In the genomic region with DNA sequence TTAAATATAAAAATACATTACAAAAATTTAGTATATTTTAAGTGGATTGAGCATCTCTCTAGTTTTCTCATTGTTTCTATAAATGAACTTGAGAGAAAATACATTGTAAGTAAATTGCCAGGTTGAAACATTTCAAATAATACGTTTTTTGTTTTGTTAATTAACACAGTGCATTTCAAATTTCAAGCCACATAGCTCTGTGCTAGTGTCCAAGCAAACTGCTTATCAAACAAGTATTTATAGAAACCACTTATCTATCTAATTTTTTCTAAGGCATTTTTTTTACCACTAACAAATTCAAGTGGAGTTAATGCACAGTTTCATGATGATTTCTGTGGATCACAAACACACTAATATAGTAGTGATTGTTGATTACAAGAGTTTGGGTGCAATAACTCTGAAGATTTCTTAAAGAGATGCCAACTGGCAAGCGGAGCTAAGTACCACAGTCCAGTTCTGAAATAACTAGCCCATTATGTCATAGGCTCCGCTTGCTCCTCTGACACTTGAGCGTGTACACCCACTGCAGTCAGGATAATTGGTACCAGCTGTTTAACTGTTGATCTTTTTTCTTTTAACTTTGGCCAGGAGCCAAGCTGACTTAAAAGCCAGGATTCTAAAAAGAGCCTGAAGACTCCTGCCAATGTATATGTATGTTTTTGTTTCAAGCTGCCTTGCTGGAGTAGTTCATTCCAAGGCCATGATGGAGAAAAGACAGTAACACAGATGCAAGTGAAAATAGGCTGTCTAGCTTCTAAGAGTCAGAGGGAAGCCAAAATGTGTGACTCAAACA, we compare ENCODE assay signal across 8 mouse cellular contexts.
DNase-seq lines count a peak whose midpoint lies in the region; ATAC-seq and TF ChIP-seq lines count a peak whose summit lies in the region.

No protein-coding gene starts in this region.

- no peak for TF ChIP-seq CTCF in kidney, adult 2 months (conservative IDR thresholded peaks at IDR 0.05; ENCODE audit: insufficient read depth, insufficient read length, low read depth, low read length)

- H3K4me1 ChIP-seq in kidney, adult 2 months (ENCODE audit: control insufficient read depth, insufficient read depth, low read length) = no peaks in the 10 kb centered on the region
- H3K4me1 ChIP-seq in forebrain, embryonic 13.5 days = peaks cover 15% of the 10 kb centered on the region

- no peak overlapping the region for H3K27ac ChIP-seq in kidney, adult 2 months (ENCODE audit: insufficient read depth, low read depth, low read length)
- H3K27ac ChIP-seq in forebrain, embryonic 13.5 days = no peak overlapping the region

- 38% methylated on average over 4 of the region's 4 CpGs for WGBS in kidney, adult 2 months
- 18% methylated on average over 4 of the region's 4 CpGs for WGBS in forebrain, embryonic 13.5 days

- no peak overlapping the region for H3ac ChIP-seq in myocyte (ENCODE audit: control insufficient read depth, insufficient read length)

- no peaks in the 10 kb centered on the region for H3K79me2 ChIP-seq in myocyte (ENCODE audit: control insufficient read depth, insufficient read depth)

- H3K4me2 ChIP-seq in forebrain, embryonic 13.5 days = no peak overlapping the region
- peak overlapping the region; percentile 60 for H3K4me2 ChIP-seq in myocyte (ENCODE audit: low read depth)

- H3K9me3 ChIP-seq in forebrain, embryonic 13.5 days (replicated peaks) = no peaks in the 10 kb centered on the region

- no peaks in the 10 kb centered on the region for H3K36me3 ChIP-seq in kidney, adult 2 months (ENCODE audit: control insufficient read depth, insufficient read depth, low read length)
- no peaks in the 10 kb centered on the region for H3K36me3 ChIP-seq in forebrain, embryonic 13.5 days (ENCODE audit: poor library complexity, severe bottlenecking)
- H3K36me3 ChIP-seq in myocyte (ENCODE audit: control insufficient read depth, insufficient read depth) = no peaks in the 10 kb centered on the region

- ATAC-seq in forebrain, embryonic 13.5 days = peak; percentile 98

- intact Hi-C loops in heart, postnatal 10 days (cut with DNase I) = loop anchor here (2.0 to 10.0 kb wide), 3 partner anchors 115 to 303 kb away; a partner anchor contains a TSS
- intact Hi-C loops in left cerebral cortex, postnatal 25 days (cut with DNase I) = no loop called here

- H3K4me3 ChIP-seq in kidney, adult 2 months (ENCODE audit: insufficient read depth, low read depth, low read length) = no peak overlapping the region
- no peak overlapping the region for H3K4me3 ChIP-seq in forebrain, embryonic 13.5 days
- H3K4me3 ChIP-seq in myocyte = no peak overlapping the region

- H3K9ac ChIP-seq in forebrain, embryonic 13.5 days = no peak overlapping the region

- peak; percentile 17 for DNase-seq in kidney, adult 2 months
- no peak for DNase-seq in kidney, postnatal 25 days
- peak; percentile 81 to 86 for DNase-seq in heart, postnatal 10 days
- peak; percentile 16 to 58 for DNase-seq in left cerebral cortex, postnatal 25 days (ENCODE audit: low spot score in 2 of 2)
- DNase-seq in cerebellum, adult 11 months = no peak
- no peak for DNase-seq in spleen, adult 18-20 months

- TF ChIP-seq POLR2A in kidney, adult 2 months (IDR thresholded peaks at IDR 0.05; ENCODE audit: low read depth, low read length) = no peak
- no peak for TF ChIP-seq POLR2A in myocyte (IDR thresholded peaks at IDR 0.05; ENCODE audit: insufficient read length, low read depth)

- no peaks in the 10 kb centered on the region for H3K27me3 ChIP-seq in kidney, adult 2 months (replicated peaks; ENCODE audit: control insufficient read depth, insufficient read depth, low read length)
- no peaks in the 10 kb centered on the region for H3K27me3 ChIP-seq in forebrain, embryonic 13.5 days
- no peaks in the 10 kb centered on the region for H3K27me3 ChIP-seq in myocyte (ENCODE audit: control insufficient read depth, insufficient read depth, insufficient read length)

TF ChIP-seq in myocyte, 11 proteins besides CTCF, POLR2A, EP300 and RAD21:
- peak in 2 of 3 experiments; percentile 27 to 80 for TF ChIP-seq MYOG (IDR thresholded peaks at IDR 0.05; ENCODE audit: control insufficient read depth in 1 of 3, insufficient read depth in 1 of 3, insufficient read length in 2 of 3, low read depth in 2 of 3)
- peak in 2 of 3 experiments; percentile 36 to 55 for TF ChIP-seq MYOD1 (IDR thresholded peaks at IDR 0.05; ENCODE audit: control insufficient read depth in 1 of 3, insufficient read length in 2 of 3, low read depth in 2 of 3)
- TF ChIP-seq MAX (IDR thresholded peaks at IDR 0.05; ENCODE audit: low read depth) = no peak
- TF ChIP-seq USF1 (IDR thresholded peaks at IDR 0.05; ENCODE audit: low read depth) = no peak
- no peak for TF ChIP-seq SRF (IDR thresholded peaks at IDR 0.05; ENCODE audit: control insufficient read depth, insufficient read length, low read depth)
- no peak for TF ChIP-seq REST (IDR thresholded peaks at IDR 0.05; ENCODE audit: insufficient read depth, insufficient read length)
- TF ChIP-seq POLR2AphosphoS2 (IDR thresholded peaks at IDR 0.05; ENCODE audit: insufficient read length, low read depth) = no peak
- TF ChIP-seq CEBPB (IDR thresholded peaks at IDR 0.05; ENCODE audit: insufficient read depth, poor library complexity, severe bottlenecking) = 0 out of 2 replicates have a peak, but pooled peaks have one; percentile 1
- peak; percentile 77 for TF ChIP-seq TCF12 (IDR thresholded peaks at IDR 0.05; ENCODE audit: insufficient read depth, poor library complexity, severe bottlenecking)
- TF ChIP-seq TCF3 (IDR thresholded peaks at IDR 0.05; ENCODE audit: insufficient read length, low read depth) = no peak
- TF ChIP-seq E2F4 (IDR thresholded peaks at IDR 0.05; ENCODE audit: insufficient read depth) = no peak

Comparison
In these comparisons a context has a peak if more than half of its experiments do, and no peak if none do; other contexts are left out.
1. DNase-seq: peak in kidney, adult 2 months (single experiment), heart, postnatal 10 days (2 of 2) and left cerebral cortex, postnatal 25 days (2 of 2); none in kidney, postnatal 25 days (0 of 2), cerebellum, adult 11 months (single experiment) and spleen, adult 18-20 months (0 of 2).